10 mouse cellular contexts compared by ENCODE assay signal in the genomic region with DNA sequence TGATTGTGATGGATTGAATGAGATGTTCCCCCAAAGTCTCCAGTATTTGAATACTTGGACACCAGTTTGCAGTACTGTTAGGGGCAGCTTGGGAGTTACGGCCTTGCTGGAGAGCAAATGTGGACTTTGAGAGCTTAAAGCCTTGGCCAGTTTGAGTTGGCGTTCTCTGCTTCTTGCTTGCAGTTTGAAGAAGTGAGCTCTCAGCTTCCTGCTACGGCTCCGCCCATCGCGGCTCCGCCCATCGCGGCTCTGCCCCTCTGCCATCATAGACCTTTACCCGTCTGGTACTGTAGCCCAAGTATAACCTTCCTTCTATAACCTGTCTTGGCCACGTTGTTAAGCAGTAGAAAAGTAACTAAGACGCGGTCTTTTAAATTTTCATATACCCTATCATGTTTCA.
DNase-seq lines count a peak whose midpoint lies in the region; ATAC-seq and TF ChIP-seq lines count a peak whose summit lies in the region.
"Had no signal": no experiment of that assay in that cellular context is flagged by ENCODE, and none has a peak within 500 bp of the region (broad histone marks: within the 10 kb centered on the region; RNA-seq: fewer than 3 reads in every experiment).

No protein-coding gene starts in this region.

- intact Hi-C loops in heart, postnatal 10 days (cut with DNase I), result loop anchor here (1.0 to 5.0 kb wide), 3 partner anchors 144 to 617 kb away; no protein-coding TSS in a partner anchor

- ATAC-seq in heart, embryonic 11.5 days (replicated peaks; ENCODE audit: insufficient number of reproducible peaks, low FRiP score, low TSS enrichment), result no peak
- ATAC-seq in forebrain, embryonic 11.5 days (replicated peaks; ENCODE audit: low FRiP score), result no peak
- ATAC-seq in kidney, embryonic 14.5 days (ENCODE audit: low FRiP score, low TSS enrichment), result no peak
- ATAC-seq in lung, postnatal 0 days, result 0 out of 2 replicates have a peak, but pooled peaks have one; percentile 36
- ATAC-seq in stomach, embryonic 15.5 days (ENCODE audit: insufficient read depth, low FRiP score, low read depth), result 0 out of 2 replicates have a peak, but pooled peaks have one; percentile 35

- H3K4me2 ChIP-seq in heart, embryonic 11.5 days, result peak overlapping the region; percentile 74
- peak overlapping the region; percentile 60 for H3K4me2 ChIP-seq in forebrain, embryonic 11.5 days (ENCODE audit: low read depth, low read length, severe bottlenecking)
- H3K4me2 ChIP-seq in kidney, embryonic 14.5 days (replicated peaks; ENCODE audit: low read depth, low read length), result peak overlapping the region; percentile 64
- H3K4me2 ChIP-seq in lung, postnatal 0 days (replicated peaks; ENCODE audit: low read depth, low read length), result peak overlapping the region; percentile 56
- peak overlapping the region; percentile 56 for H3K4me2 ChIP-seq in stomach, embryonic 15.5 days

- H3K9me3 ChIP-seq in heart, embryonic 11.5 days (replicated peaks; ENCODE audit: control insufficient read depth, low read length), result no peaks in the 10 kb centered on the region
- no peaks in the 10 kb centered on the region for H3K9me3 ChIP-seq in forebrain, embryonic 11.5 days (ENCODE audit: control insufficient read depth, low read length)
- H3K9me3 ChIP-seq in kidney, embryonic 14.5 days (ENCODE audit: control insufficient read depth, low read length), result no peaks in the 10 kb centered on the region
- H3K9me3 ChIP-seq in lung, postnatal 0 days (ENCODE audit: low read length), result no peaks in the 10 kb centered on the region
- no peaks in the 10 kb centered on the region for H3K9me3 ChIP-seq in stomach, embryonic 15.5 days

- H3K27me3 ChIP-seq in heart, embryonic 11.5 days (ENCODE audit: control insufficient read depth, insufficient read depth, low read length), result no peaks in the 10 kb centered on the region; the same call in 1 of the 2 replicates
- H3K27me3 ChIP-seq in forebrain, embryonic 11.5 days (ENCODE audit: control insufficient read depth, insufficient read depth, low read length), result no peaks in the 10 kb centered on the region; the same call in 1 of the 2 replicates
- no peaks in the 10 kb centered on the region for H3K27me3 ChIP-seq in kidney, embryonic 14.5 days (ENCODE audit: control insufficient read depth, insufficient read depth, low read length)
- no peaks in the 10 kb centered on the region for H3K27me3 ChIP-seq in lung, postnatal 0 days (replicated peaks; ENCODE audit: insufficient read depth, low read length)
- no peaks in the 10 kb centered on the region for H3K27me3 ChIP-seq in stomach, embryonic 15.5 days (replicated peaks)
- H3K27me3 ChIP-seq: Patski had no signal

- no peak overlapping the region for H3K27ac ChIP-seq in heart, embryonic 11.5 days (ENCODE audit: low read depth, low read length)
- H3K27ac ChIP-seq in forebrain, embryonic 11.5 days (ENCODE audit: low read depth, low read length), result no peak overlapping the region
- H3K27ac ChIP-seq in kidney, embryonic 14.5 days (ENCODE audit: low read depth, low read length), result no peak overlapping the region
- no peak overlapping the region for H3K27ac ChIP-seq in lung, postnatal 0 days (ENCODE audit: low read length)
- no peak overlapping the region for H3K27ac ChIP-seq in stomach, embryonic 15.5 days

- peaks cover 11% of the 10 kb centered on the region for H3K4me1 ChIP-seq in heart, embryonic 11.5 days (ENCODE audit: control insufficient read depth, insufficient read depth, low read length)
- H3K4me1 ChIP-seq in forebrain, embryonic 11.5 days (replicated peaks; ENCODE audit: control insufficient read depth, insufficient read depth, low read length), result peaks cover 5% of the 10 kb centered on the region; the same call in 1 of the 2 replicates
- H3K4me1 ChIP-seq in kidney, embryonic 14.5 days (ENCODE audit: control insufficient read depth, insufficient read depth, low read length), result peaks cover 10% of the 10 kb centered on the region
- H3K4me1 ChIP-seq in lung, postnatal 0 days (ENCODE audit: insufficient read depth, low read depth, low read length), result no peaks in the 10 kb centered on the region
- H3K4me1 ChIP-seq in stomach, embryonic 15.5 days, result no peaks in the 10 kb centered on the region

- TF ChIP-seq EP300 in lung, postnatal 0 days (IDR thresholded peaks at IDR 0.05), result no peak

- no peak overlapping the region for H3K9ac ChIP-seq in heart, embryonic 11.5 days (ENCODE audit: low read depth, low read length)
- H3K9ac ChIP-seq in forebrain, embryonic 11.5 days (ENCODE audit: low read length), result no peak overlapping the region
- H3K9ac ChIP-seq in kidney, embryonic 14.5 days (ENCODE audit: low read depth, low read length), result no peak overlapping the region
- no peak overlapping the region for H3K9ac ChIP-seq in lung, postnatal 0 days (replicated peaks; ENCODE audit: low read depth)
- no peak overlapping the region for H3K9ac ChIP-seq in stomach, embryonic 15.5 days

- no peak for TF ChIP-seq CTCF in lung, postnatal 0 days (IDR thresholded peaks at IDR 0.05)

- WGBS in heart, embryonic 11.5 days (ENCODE audit: insufficient replicate concordance), result 13% methylated on average over 13 of the region's 13 CpGs
- WGBS in forebrain, embryonic 11.5 days, result 20% methylated on average over 13 of the region's 13 CpGs
- 22% methylated on average over 13 of the region's 13 CpGs for WGBS in kidney, embryonic 14.5 days
- 13% methylated on average over 13 of the region's 13 CpGs for WGBS in lung, postnatal 0 days
- 12% methylated on average over 13 of the region's 13 CpGs for WGBS in stomach, embryonic 15.5 days

- no peak for DNase-seq in heart, postnatal 10 days
- no peak for DNase-seq in forebrain, embryonic 11.5 days (ENCODE audit: low spot score)
- DNase-seq in lung, postnatal 0 days (ENCODE audit: low spot score), result peak; percentile 64
- no peak for DNase-seq in urinary bladder, postnatal 25 days (ENCODE audit: low spot score)
- DNase-seq in Muller cell, postnatal 12 days (ENCODE audit: inconsistent ontology term), result no peak

- H3K36me3 ChIP-seq in heart, embryonic 11.5 days (ENCODE audit: control insufficient read depth, insufficient read depth, low read length), result no peaks in the 10 kb centered on the region
- H3K36me3 ChIP-seq in forebrain, embryonic 11.5 days (ENCODE audit: control insufficient read depth, insufficient read depth, low read length), result no peaks in the 10 kb centered on the region
- H3K36me3 ChIP-seq in kidney, embryonic 14.5 days (ENCODE audit: control insufficient read depth, insufficient read depth, low read length), result no peaks in the 10 kb centered on the region
- H3K36me3 ChIP-seq in lung, postnatal 0 days (ENCODE audit: insufficient read depth, low read length), result no peaks in the 10 kb centered on the region
- H3K36me3 ChIP-seq in stomach, embryonic 15.5 days, result no peaks in the 10 kb centered on the region

- H3K4me3 ChIP-seq in heart, embryonic 11.5 days (ENCODE audit: low read depth, low read length), result peak overlapping the region; percentile 28; the same call in 1 of the 2 replicates
- no peak overlapping the region for H3K4me3 ChIP-seq in forebrain, embryonic 11.5 days (ENCODE audit: low read depth, low read length)
- H3K4me3 ChIP-seq in kidney, embryonic 14.5 days (ENCODE audit: low read length), result no peak overlapping the region
- H3K4me3 ChIP-seq in lung, postnatal 0 days (ENCODE audit: low read depth, low read length), result 0 out of 2 replicates have a peak overlapping the region, but pooled peaks have one; percentile 1
- H3K4me3 ChIP-seq in stomach, embryonic 15.5 days (replicated peaks), result peak overlapping the region; percentile 24; the same call in 1 of the 2 replicates
- H3K4me3 ChIP-seq: myocyte had no signal

Comparison
In these comparisons a context has a peak if more than half of its experiments do, and no peak if none do; other contexts are left out.
1. ATAC-seq: peak in lung, postnatal 0 days (single experiment) and stomach, embryonic 15.5 days (single experiment); none in heart, embryonic 11.5 days (single experiment), forebrain, embryonic 11.5 days (single experiment) and kidney, embryonic 14.5 days (single experiment).
2. H3K4me3 ChIP-seq: peak in heart, embryonic 11.5 days (single experiment), lung, postnatal 0 days (single experiment) and stomach, embryonic 15.5 days (single experiment); none in forebrain, embryonic 11.5 days (single experiment) and kidney, embryonic 14.5 days (single experiment).
3. Peak in every context shown above with its lines, with median percentiles within 50 percentile points of each other: H3K4me2 ChIP-seq.